Mouse (Mus musculus) lung, adult 2 months (tissue): ENCODE measurements around the gene Mef2d.

ENCODE experiments used
- CTCF ChIP-seq: fragments of 200-500 bp; IDR thresholded peaks from 2 replicates; pipeline ENCODE4 v1.5.1; 2011; ENCODE audit warnings: mild to moderate bottlenecking, low read length, control low read depth; ENCODE audit not compliant: insufficient read depth
- POLR2A ChIP-seq: fragments of 200-500 bp; IDR thresholded peaks from 2 replicates; pipeline ENCODE4 v1.6.1; 2011; ENCODE audit warnings: low read depth, mild to moderate bottlenecking, control low read depth, low read length, borderline replicate concordance; ENCODE audit errors: extremely low read depth

DNA sequence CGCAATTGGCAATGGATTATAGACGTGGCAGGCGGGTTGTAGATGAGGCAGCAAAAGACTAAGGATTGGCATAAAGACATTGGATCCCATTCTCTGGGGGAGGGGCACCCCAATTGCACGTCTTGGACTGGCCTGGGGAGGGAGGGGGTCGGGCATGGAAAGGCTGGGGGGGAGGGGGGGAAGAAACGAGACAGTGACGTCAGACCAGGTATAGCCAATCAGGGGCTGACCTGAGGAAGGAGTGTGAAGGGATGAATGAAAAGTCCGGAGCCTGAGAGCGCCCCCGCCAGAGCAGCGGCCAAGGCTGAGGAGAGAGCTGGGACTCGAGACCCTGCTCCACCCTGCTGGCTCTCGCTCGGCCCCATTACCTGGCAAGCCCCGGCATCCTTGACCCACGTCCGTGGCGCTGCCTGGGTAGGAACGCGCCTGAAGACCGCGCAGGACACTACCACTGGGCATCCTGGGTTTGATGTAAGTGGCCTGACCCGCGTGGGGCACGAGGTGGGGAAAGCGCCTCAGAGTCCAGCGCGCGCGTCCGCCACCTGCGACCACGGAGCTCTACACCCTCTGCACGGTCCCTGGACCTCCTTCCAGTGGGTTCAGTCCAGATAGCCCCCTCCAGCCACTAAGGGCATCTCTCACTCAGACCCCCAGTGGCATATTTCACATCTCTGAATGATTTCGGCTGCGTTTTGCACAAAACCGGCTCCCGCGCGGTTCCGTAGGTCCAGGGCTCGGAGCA is 72.2 kb downstream of the Mef2d start:
- no peak for TF ChIP-seq POLR2A
- no peak for TF ChIP-seq CTCF
